Mouse (Mus musculus): Measurements from ENCODE around the gene Ppp1r11. TPM values are rescaled to one million over a fixed set of nuclear protein-coding genes. Genes with fewer than 3 reads are reported as not detected.

Ppp1r11 gene
- polyA plus RNA-seq, 1 experiment: 69.7 TPM

DNA sequence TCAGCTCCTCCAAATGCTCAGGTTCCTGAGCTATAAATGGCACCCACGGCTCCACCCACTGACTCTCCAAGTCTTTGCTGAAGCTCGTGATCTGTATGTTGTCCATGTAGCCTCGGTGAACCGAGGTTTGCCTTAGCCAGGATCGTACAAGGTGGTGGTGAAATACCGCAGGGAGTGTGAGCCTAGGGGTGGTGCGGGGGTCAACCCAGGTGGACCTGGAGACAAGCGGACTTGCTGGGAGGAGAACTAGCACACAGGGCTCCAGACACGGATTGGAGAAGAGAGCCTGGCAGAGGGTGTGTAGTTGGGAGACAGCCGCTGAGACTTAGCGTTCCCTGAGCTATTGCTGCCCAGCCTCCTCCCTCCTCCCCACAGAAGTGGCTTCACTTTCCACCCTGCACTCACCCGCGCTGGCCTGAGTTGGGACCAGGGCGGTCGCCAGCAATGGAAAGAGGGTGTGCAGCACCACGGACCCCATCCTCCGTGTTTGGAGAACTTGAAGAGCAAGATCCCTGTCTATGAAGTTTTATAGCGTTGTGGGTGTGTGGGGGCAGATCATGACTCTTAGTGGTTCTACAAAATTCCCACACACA is 29.8 kb upstream of the Ppp1r11 start, which contains the start of gene 2410137M14Rik:
TSS of gene 2410137M14Rik (minus strand) at position 17 of the 593 bp plus-strand sequence.
- no peak within 1 kb of the TSS for H3K27ac ChIP-seq (replicated peaks; ENCODE audit: low read depth, low read length)
- H3K4me3 ChIP-seq (ENCODE audit: insufficient read depth, low read depth, low read length): no peak within 1 kb of the TSS
- H3K4me1 ChIP-seq (ENCODE audit: control insufficient read depth, insufficient read depth, insufficient read length, low read length): no peaks in the 10 kb centered on the region

DNA sequence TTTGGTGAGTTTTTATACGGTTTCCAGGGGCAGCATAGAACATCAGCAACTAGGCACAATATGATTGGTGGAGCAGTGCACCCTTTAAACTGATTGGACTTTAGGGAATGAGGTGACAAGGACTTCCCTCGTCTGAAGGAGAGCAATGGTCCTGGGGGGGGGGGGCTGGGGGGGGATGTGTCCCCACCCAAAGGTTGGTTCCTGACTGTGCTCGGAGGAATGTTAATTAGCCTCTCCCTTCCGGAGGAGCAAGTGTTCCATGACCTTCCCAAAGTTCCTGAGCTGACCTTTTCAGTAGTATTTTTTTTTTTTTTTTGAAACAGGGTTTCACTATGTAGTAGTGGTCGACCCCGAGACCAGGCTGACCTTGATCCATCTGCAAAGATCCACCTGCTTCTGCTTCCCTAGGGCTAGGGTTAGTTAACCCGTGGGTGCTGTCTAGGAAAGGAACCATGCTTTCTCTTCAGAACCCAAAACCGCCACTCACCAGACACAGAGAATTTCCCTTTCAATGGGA is 21.8 kb upstream of the Ppp1r11 start:
- Histone ChIP-seq H3K4me1 (ENCODE audit: control insufficient read depth, insufficient read depth, insufficient read length, low read length) (no peaks in the 10 kb centered on the region), H3K27ac (replicated peaks; ENCODE audit: low read depth, low read length) (no peak overlapping the region), H3K4me3 (ENCODE audit: insufficient read depth, low read depth, low read length) (no peak overlapping the region)

DNA sequence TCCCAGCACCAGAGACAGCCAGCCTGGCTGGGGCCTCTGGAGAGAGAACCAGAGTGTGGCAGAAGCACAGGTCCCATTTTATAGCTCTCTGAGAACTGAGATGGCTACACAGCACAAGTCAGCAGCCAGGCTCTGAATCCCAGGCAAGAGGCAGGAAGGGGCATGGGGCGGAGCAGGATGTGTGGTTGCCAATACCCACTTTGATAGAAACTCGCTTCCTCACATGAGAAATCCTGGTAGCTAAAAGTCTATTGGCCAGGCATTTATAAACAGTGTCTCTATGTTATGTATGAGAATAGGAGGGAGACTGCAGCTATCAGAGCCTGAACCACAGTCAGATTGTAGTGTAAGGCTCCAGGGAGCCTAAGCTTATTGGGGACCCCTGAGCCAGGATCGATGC is 21.2 kb upstream of the Ppp1r11 start:
- Histone ChIP-seq H3K4me1 (ENCODE audit: control insufficient read depth, insufficient read depth, insufficient read length, low read length) (no peaks in the 10 kb centered on the region), H3K27ac (replicated peaks; ENCODE audit: low read depth, low read length) (no peak overlapping the region), H3K4me3 (ENCODE audit: insufficient read depth, low read depth, low read length) (no peak overlapping the region)

DNA sequence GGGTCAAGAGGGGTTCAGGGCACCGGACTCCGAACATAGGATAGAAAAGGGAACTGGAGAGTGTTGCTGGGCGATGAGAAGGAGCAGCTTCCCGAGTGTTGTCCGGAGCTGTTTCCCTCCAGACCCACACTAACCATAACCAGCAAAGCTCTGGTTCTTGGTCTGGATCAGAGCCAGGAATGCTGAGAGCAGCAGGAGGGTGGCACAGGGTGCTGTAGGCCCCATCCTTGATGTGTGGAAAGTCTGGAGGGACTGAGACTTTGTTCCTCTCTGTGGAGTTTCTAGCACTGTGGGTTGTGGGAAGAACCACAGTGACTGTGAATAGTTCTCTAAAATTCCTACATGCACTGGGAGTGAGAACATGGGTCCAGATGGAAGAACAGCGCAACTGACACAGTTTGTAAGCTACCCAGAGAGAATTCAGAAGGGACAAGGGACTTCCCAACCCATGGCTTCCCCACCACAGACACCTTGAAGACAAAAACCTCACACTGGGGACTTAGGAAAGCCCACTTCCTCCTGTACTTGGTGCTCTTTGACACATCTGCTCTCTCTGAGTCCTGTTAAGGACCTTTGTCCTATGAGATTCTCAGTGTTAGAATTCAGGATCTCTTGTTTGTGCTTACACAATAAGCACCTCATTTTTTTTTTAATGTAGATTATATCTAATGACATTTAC is 19.8 kb upstream of the Ppp1r11 start:
- H3K4me1 ChIP-seq (ENCODE audit: control insufficient read depth, insufficient read depth, insufficient read length, low read length): no peaks in the 10 kb centered on the region

DNA sequence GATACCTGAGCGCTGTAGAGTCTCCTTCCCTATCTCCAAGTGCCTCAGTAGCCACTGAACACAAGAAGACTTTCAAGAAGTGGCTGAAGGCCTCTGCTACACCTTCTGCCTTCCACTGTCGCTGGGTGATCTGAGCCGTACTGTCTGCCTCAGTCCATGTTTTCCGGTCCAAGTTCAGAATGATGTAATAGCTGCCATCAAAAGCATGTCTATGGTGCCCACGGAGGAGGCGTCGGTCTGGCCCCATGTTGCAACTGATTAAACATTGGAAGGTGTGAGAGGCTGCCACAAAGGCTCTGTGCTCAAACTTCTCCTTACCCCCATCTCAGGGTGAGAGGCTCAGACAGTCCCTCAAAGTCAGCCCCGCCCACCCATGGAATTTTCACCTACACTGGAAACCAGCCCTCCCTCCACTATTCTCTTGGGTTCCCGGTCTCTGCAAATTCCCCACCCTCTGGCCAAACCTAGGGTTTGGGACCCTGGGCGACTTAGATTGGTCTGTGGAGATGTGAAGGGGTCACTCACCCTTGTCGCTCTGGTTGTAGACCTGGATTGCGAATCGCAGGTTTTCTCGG is 18.9 kb upstream of the Ppp1r11 start:
- Histone ChIP-seq H3K4me3 (ENCODE audit: insufficient read depth, low read depth, low read length) (no peak overlapping the region), H3K27ac (replicated peaks; ENCODE audit: low read depth, low read length) (no peak overlapping the region), H3K4me1 (ENCODE audit: control insufficient read depth, insufficient read depth, insufficient read length, low read length) (no peaks in the 10 kb centered on the region)

More for the DNA sequence above, 19.8 kb upstream of the Ppp1r11 start:
- H3K27ac ChIP-seq (replicated peaks; ENCODE audit: low read depth, low read length): no peak overlapping the region
- H3K4me3 ChIP-seq (ENCODE audit: insufficient read depth, low read depth, low read length): no peak overlapping the region

DNA sequence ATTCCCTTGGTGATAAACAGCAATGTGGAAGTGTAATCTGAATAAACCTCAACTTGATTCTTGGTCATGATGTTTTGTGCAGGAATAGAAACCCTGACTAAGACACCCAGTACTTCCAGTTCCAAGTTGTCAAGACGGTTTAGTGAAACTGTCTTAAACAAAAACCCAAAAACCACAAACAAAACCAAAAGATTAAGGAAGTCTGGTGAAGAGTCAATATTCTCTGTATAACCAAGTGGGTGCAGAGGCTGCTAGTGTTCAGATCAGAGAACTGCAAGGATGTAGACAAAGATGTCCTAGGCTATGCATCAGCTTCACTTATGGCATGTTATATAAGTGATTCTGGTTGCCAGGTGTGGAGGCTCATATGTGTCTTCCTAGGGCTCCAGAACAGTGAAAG is 15.3 kb upstream of the Ppp1r11 start:
- Histone ChIP-seq H3K4me3 (ENCODE audit: insufficient read depth, low read depth, low read length) (no peak overlapping the region), H3K4me1 (ENCODE audit: control insufficient read depth, insufficient read depth, insufficient read length, low read length) (no peaks in the 10 kb centered on the region), H3K27ac (replicated peaks; ENCODE audit: low read depth, low read length) (no peak overlapping the region)

DNA sequence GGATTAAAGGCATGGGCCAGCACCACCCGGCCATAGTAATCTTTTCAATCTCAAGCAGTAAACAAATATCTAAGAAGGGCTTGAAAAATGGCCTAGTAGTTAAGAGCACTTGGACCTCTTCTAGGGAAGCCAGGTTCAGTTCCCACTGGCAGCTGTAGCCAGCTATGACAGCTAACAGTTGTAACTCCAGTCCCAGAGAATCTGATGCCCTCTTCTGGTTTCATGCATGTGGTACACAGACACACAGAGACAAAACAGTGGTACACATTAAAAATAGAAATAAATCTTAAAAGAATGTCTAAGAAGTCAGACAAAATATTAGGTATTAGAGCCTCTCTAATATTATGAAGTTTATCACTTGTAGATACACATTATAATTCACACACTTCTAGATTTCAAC is 9.6 kb upstream of the Ppp1r11 start:
- Histone ChIP-seq H3K4me1 (ENCODE audit: control insufficient read depth, insufficient read depth, insufficient read length, low read length) (peaks cover 6% of the 10 kb centered on the region; the same call in 1 of the 2 replicates), H3K27ac (replicated peaks; ENCODE audit: low read depth, low read length) (no peak overlapping the region), H3K4me3 (ENCODE audit: insufficient read depth, low read depth, low read length) (no peak overlapping the region)

DNA sequence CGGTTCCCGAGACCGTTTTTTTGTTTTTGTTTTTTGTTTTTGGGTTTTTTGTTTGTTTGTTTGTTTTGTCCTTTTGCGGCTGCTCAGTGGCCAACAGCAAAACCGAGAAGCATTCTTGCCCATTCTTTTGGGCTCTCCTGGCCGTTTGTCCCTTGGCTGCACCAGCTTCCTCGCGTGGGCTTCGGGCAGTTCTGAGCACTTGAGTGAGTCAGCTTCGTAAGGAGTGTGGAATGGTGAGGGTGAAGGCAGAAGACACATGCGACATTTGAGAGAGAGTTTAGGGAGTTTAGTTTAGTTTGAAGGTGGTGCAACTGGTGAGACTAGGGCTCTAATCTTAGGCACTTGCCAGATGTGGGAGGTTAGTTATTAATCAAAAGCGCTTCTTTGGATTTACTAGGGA is 7.3 kb upstream of the Ppp1r11 start:
- peaks cover 6% of the 10 kb centered on the region; the same call in 1 of the 2 replicates for H3K4me1 ChIP-seq (ENCODE audit: control insufficient read depth, insufficient read depth, insufficient read length, low read length)
- peak overlapping the region; percentile 82 for H3K4me3 ChIP-seq (ENCODE audit: insufficient read depth, low read depth, low read length)
- peak overlapping the region; percentile 69; the same call in 1 of the 2 replicates for H3K27ac ChIP-seq (replicated peaks; ENCODE audit: low read depth, low read length)

DNA sequence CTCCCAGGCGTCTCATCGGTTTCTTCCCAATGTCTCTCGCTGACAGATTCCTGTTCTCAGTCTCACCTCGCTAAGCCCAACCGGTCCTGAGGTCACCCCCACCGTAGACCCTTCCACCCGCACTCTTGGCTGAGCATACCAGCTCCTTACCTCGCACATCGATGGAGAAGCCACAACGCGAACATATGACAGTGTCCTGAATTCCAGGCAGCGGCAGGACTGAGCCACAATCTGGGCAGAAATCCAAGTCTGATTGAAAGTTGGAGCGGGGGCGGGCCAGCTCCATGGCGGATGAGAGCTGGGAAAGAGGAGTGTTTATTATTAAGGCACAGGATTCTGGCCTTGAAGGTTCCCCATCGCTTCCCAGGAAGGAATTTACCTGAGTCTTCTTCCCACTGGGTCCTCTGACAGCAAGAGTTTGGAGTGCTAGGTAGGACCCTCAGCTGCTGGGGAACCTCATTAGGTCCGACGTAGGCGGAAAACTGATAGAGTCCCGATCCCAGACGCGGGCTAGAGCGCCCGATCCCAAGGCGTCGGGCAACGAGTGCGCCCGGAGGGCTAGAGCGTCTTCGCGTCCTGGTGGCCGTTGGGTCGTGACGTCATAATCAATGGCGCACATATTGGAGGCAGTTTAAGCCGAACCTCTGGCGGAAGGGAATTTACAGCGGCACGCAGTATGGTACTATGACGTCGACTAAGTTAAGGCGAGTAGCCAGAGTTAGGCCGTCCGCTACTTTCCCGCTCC is 6.6 kb upstream of the Ppp1r11 start, which contains the start of the genes Znrd1 and Znrd1as:
TSS of gene Znrd1 (minus strand) at position 561 of the 745 bp plus-strand sequence.
TSS of gene Znrd1as (plus strand) at position 594 of the 745 bp plus-strand sequence.
- H3K27ac ChIP-seq (replicated peaks; ENCODE audit: low read depth, low read length): peak within 1 kb of the TSS; percentile 91
- H3K4me3 ChIP-seq (ENCODE audit: insufficient read depth, low read depth, low read length): peak within 1 kb of the TSS; percentile 82
- H3K4me1 ChIP-seq (ENCODE audit: control insufficient read depth, insufficient read depth, insufficient read length, low read length): peaks cover 6% of the 10 kb centered on the region; the same call in 1 of the 2 replicates

DNA sequence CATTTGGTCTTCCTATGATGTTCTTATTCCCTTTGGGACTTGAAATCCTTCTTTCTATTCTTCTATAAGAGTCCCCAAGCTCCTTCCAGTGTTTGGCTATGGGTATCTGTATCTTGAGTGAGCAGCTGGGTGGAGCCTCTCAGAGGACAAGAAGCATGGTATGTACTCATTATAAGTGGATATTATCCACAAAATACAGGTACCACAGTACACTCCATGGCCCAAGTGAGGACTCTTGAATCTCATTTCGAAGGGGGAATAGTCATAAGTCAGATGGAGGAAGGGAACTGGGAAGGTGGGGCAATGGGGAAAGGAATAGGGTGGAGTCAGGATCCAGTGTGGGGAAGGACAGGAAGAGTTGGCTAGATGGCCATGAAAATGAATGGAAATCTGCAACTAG is 1.5 kb upstream of the Ppp1r11 start:
- Histone ChIP-seq H3K4me3 (ENCODE audit: insufficient read depth, low read depth, low read length) (no peak overlapping the region), H3K27ac (replicated peaks; ENCODE audit: low read depth, low read length) (no peak overlapping the region), H3K4me1 (ENCODE audit: control insufficient read depth, insufficient read depth, insufficient read length, low read length) (peaks cover 7% of the 10 kb centered on the region; the same call in 1 of the 2 replicates)

DNA sequence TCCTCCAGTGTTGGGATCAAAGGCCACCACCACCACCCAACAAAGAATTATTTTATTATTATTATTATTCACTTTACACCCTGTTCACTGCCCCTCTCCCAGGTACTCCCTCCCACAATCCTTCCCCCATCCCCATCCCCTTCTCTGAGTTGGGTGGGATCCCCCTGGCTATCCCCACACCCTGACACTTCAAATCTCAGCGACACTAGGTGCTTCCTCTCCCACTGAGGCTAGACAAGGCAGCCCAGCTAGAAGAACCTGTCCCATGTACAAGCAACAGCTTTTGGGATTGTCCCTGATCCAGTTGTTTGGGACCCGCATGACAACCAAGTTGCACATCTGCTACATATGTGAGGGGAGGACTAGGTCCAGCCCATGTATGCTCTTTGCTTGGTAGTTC is 1.1 kb upstream of the Ppp1r11 start:
- no peak overlapping the region for H3K27ac ChIP-seq (replicated peaks; ENCODE audit: low read depth, low read length)
- H3K4me1 ChIP-seq (ENCODE audit: control insufficient read depth, insufficient read depth, insufficient read length, low read length): peaks cover 7% of the 10 kb centered on the region; the same call in 1 of the 2 replicates

DNA sequence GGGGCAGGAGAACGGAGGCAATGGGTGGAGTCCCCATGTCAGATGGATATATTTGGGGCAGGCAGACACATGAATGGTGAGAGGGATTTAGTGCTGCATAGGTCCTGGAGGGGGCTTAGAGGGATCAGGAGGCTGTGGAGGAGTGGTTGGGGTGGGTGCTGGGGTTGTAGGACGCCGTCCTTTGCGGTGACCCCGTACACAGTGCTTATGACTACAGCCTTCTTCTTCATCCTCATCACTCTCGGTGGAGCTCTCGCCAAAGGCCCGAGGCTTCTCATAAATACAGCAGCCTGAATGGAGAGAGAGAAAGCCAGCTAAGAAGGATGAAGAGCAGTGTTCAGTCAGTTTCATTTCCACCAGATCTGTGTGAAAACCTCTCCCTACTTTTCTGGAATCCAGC is 2.3 kb downstream of the Ppp1r11 start:
- H3K4me3 ChIP-seq (ENCODE audit: insufficient read depth, low read depth, low read length): no peak overlapping the region
- peaks cover 7% of the 10 kb centered on the region for H3K4me1 ChIP-seq (ENCODE audit: control insufficient read depth, insufficient read depth, insufficient read length, low read length)
- H3K27ac ChIP-seq (replicated peaks; ENCODE audit: low read depth, low read length): no peak overlapping the region

More for the DNA sequence above, 1.1 kb upstream of the Ppp1r11 start:
- no peak overlapping the region for H3K4me3 ChIP-seq (ENCODE audit: insufficient read depth, low read depth, low read length)

DNA sequence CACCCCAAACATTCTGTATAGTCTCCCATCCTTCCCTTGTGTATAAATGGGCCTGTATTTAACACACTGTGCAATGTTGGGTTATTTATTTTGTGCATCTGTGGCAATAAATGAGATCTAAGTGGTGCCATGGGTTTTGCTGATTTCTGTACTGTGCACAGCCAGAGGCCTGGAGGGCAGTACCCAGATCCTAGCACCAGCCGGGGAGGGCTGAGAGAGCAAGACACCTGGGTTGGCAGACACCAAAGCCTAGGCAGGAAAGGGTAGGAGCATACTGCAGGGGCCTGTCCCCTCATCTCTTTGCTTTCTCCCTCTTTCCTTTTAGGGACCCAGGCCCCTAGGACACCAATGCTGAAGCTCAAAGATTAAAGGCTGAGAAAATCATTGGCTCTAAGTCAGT is 3.3 kb downstream of the Ppp1r11 start:
- Histone ChIP-seq H3K4me1 (ENCODE audit: control insufficient read depth, insufficient read depth, insufficient read length, low read length) (peaks cover 7% of the 10 kb centered on the region), H3K27ac (replicated peaks; ENCODE audit: low read depth, low read length) (no peak overlapping the region), H3K4me3 (ENCODE audit: insufficient read depth, low read depth, low read length) (no peak overlapping the region)

DNA sequence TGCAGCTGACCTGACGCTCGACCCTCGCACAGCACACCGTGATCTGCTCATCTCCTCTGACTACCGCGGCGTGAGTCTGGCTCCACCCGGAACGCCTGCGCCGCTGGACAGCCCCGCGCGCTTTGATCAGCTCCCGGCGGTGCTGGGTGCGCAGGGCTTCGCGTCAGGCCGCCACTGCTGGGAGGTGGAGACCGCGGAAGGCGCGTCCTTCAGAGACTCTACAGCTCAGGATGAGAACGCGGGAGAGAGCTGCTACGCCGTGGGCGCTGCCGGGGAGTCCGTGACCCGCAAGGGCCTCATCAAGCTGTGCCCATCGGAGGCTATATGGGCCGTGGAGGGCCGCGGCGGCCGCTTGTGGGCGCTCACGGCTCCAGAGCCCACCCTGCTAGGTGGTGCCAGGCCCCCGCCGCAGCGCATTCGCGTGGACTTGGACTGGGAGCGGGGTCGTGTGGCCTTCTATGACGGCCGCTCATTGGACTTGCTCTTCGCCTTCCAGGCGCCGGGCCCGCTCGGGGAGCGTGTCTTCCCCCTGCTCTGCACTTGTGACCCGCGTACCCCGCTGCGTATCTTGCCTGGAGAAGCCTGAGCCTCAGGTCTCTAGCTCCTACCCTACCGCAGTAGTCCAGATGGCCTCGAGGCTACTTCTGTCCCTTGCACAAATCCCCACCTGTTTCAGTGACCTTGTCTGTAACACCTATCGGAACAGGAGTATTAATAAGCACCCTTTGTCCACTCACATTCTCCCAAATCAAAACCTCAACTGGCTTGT is 4.3 kb downstream of the Ppp1r11 start:
- peaks cover 7% of the 10 kb centered on the region for H3K4me1 ChIP-seq (ENCODE audit: control insufficient read depth, insufficient read depth, insufficient read length, low read length)
- H3K27ac ChIP-seq (replicated peaks; ENCODE audit: low read depth, low read length): no peak overlapping the region
- H3K4me3 ChIP-seq (ENCODE audit: insufficient read depth, low read depth, low read length): peak overlapping the region; percentile 59

Data from brown adipose tissue, adult 24 weeks (tissue).